ENCODE assay signal across 16 mouse cellular contexts in genomic region chr8:126844627-126845026, GRCm38 (mm10).
DNase-seq lines count a peak whose midpoint lies in the region; ATAC-seq and TF ChIP-seq lines count a peak whose summit lies in the region.
"Had no signal": no experiment of that assay in that cellular context is flagged by ENCODE, and none has a peak within 500 bp of the region (broad histone marks: within the 10 kb centered on the region; RNA-seq: fewer than 3 reads in every experiment).

No protein-coding gene starts in this region.

- no peaks in the 10 kb centered on the region for H3K27me3 ChIP-seq in liver, adult 2 months (ENCODE audit: control insufficient read depth, insufficient read depth, low read length)
- no peaks in the 10 kb centered on the region for H3K27me3 ChIP-seq in liver, embryonic 12.5 days (replicated peaks)
- no peaks in the 10 kb centered on the region for H3K27me3 ChIP-seq in stomach, postnatal 0 days (ENCODE audit: control insufficient read depth, insufficient read depth, low read length)
- H3K27me3 ChIP-seq: forebrain, embryonic 12.5 days; hindbrain, embryonic 13.5 days; megakaryocyte, embryonic 14.5 days had no signal

- no peaks in the 10 kb centered on the region for H3K36me3 ChIP-seq in liver, adult 2 months (ENCODE audit: control insufficient read depth, insufficient read depth, low read length)
- no peaks in the 10 kb centered on the region for H3K36me3 ChIP-seq in liver, embryonic 12.5 days
- H3K36me3 ChIP-seq in stomach, postnatal 0 days (ENCODE audit: control insufficient read depth, insufficient read depth, low read length): no peaks in the 10 kb centered on the region
- H3K36me3 ChIP-seq: forebrain, embryonic 12.5 days; hindbrain, embryonic 13.5 days had no signal

- no peak for ATAC-seq in liver, embryonic 12.5 days
- ATAC-seq in stomach, postnatal 0 days (ENCODE audit: low FRiP score, low TSS enrichment): peak; percentile 79
- ATAC-seq: midbrain, embryonic 16.5 days had no signal

- no peaks in the 10 kb centered on the region for H3K9me3 ChIP-seq in liver, embryonic 12.5 days (replicated peaks)
- H3K9me3 ChIP-seq in stomach, postnatal 0 days (ENCODE audit: control insufficient read depth, low read length): no peaks in the 10 kb centered on the region
- H3K9me3 ChIP-seq: forebrain, embryonic 12.5 days; hindbrain, embryonic 13.5 days had no signal

- peaks cover 24% of the 10 kb centered on the region for H3K4me1 ChIP-seq in liver, adult 2 months (ENCODE audit: control insufficient read depth, insufficient read depth, low read length)
- H3K4me1 ChIP-seq in liver, embryonic 12.5 days: peaks cover 35% of the 10 kb centered on the region
- H3K4me1 ChIP-seq in stomach, postnatal 0 days (replicated peaks; ENCODE audit: control insufficient read depth, insufficient read depth): no peaks in the 10 kb centered on the region; the same call in 1 of the 2 replicates

- DNase-seq in liver, adult 2 months (ENCODE audit: extremely low read depth, low read depth, low spot score): peak; percentile 9
- peak; percentile 86 to 91 for DNase-seq in lung, adult 18-20 months
- DNase-seq in lung, postnatal 14 days: peak; percentile 60
- DNase-seq in stomach, postnatal 0 days (ENCODE audit: low spot score): peak; percentile 74
- no peak for DNase-seq in ovary, postnatal 36 days (ENCODE audit: low spot score)
- no peak for DNase-seq in thymus, postnatal 10 days (ENCODE audit: low spot score in 2 of 2)
- DNase-seq: cerebellum, postnatal 10 days; gastrocnemius, postnatal 36 days; heart, postnatal 14 days; kidney, adult 2 months; kidney, postnatal 14 days had no signal

- H3K4me2 ChIP-seq in liver, embryonic 12.5 days: no peak overlapping the region
- no peak overlapping the region for H3K4me2 ChIP-seq in stomach, postnatal 0 days (replicated peaks; ENCODE audit: low read depth)
- H3K4me2 ChIP-seq: forebrain, embryonic 12.5 days; hindbrain, embryonic 13.5 days had no signal

- no peak for TF ChIP-seq EP300 in stomach, postnatal 0 days (optimal IDR thresholded peaks at IDR 0.05)

- WGBS in liver, adult 2 months: 42% methylated on average over 4 of the region's 4 CpGs
- 77% methylated on average over 4 of the region's 4 CpGs for WGBS in liver, embryonic 12.5 days (ENCODE audit: insufficient replicate concordance)
- 50% methylated on average over 4 of the region's 4 CpGs for WGBS in stomach, postnatal 0 days

- no peaks in the 10 kb centered on the region for H3K79me2 ChIP-seq in liver, adult 2 months (ENCODE audit: control insufficient read depth, insufficient read depth, low read length)

- no peak for TF ChIP-seq CTCF in liver, adult 2 months (IDR thresholded peaks at IDR 0.05; ENCODE audit: low read depth, low read length)
- no peak for TF ChIP-seq CTCF in stomach, postnatal 0 days (IDR thresholded peaks at IDR 0.05; ENCODE audit: low read depth)

- TF ChIP-seq POLR2A in liver, adult 2 months (IDR thresholded peaks at IDR 0.05; ENCODE audit: extremely low read depth, insufficient read depth, low read length): no peak

- no peak overlapping the region for H3K27ac ChIP-seq in liver, adult 2 months (replicated peaks; ENCODE audit: insufficient read depth, low read depth, low read length)
- H3K27ac ChIP-seq in liver, embryonic 12.5 days: no peak overlapping the region
- H3K27ac ChIP-seq in stomach, postnatal 0 days (replicated peaks): peak overlapping the region; percentile 73
- H3K27ac ChIP-seq: forebrain, embryonic 12.5 days; hindbrain, embryonic 13.5 days had no signal

- no peak overlapping the region for H3K9ac ChIP-seq in liver, adult 2 months (ENCODE audit: low read depth, low read length)
- H3K9ac ChIP-seq in liver, embryonic 12.5 days: no peak overlapping the region
- no peak overlapping the region for H3K9ac ChIP-seq in stomach, postnatal 0 days (ENCODE audit: low read length)
- H3K9ac ChIP-seq: forebrain, embryonic 12.5 days; hindbrain, embryonic 13.5 days had no signal

- H3K4me3 ChIP-seq in liver, adult 2 months (ENCODE audit: insufficient read depth, low read depth, low read length): no peak overlapping the region
- H3K4me3 ChIP-seq in liver, embryonic 12.5 days: no peak overlapping the region
- no peak overlapping the region for H3K4me3 ChIP-seq in stomach, postnatal 0 days (ENCODE audit: low read depth, low read length)
- H3K4me3 ChIP-seq: forebrain, embryonic 12.5 days; hindbrain, embryonic 13.5 days; megakaryocyte, embryonic 14.5 days had no signal

Comparison
In these comparisons a context has a peak if more than half of its experiments do, and no peak if none do; other contexts are left out.
1. DNase-seq: peak in liver, adult 2 months (single experiment), lung, adult 18-20 months (2 of 2), lung, postnatal 14 days (single experiment) and stomach, postnatal 0 days (single experiment); none in ovary, postnatal 36 days (single experiment) and thymus, postnatal 10 days (0 of 2).